Mouse (Mus musculus): Measurements from ENCODE around the gene Smyd3.

- TF ChIP-seq CTCF (IDR thresholded peaks at IDR 0.05; ENCODE audit: insufficient read depth, low read depth, low read length) (no peak), POLR2A (IDR thresholded peaks at IDR 0.05; ENCODE audit: insufficient read depth, low read depth, low read length) (no peak)
Measured at GRCm38 (mm10) chr1:179169749-179170148, 348.1 kb downstream of the Smyd3 start.

All from olfactory bulb, adult 2 months (tissue).